Mouse (Mus musculus): ENCODE measurements around the gene Gm16181.

GRCm38 (mm10) chr17:35257378-35257777 is 36.7 kb downstream of the Gm16181 start:
- TF ChIP-seq CTCF (IDR thresholded peaks at IDR 0.05; ENCODE audit: control insufficient read depth, insufficient read depth, insufficient replicate concordance, low read depth, low read length) (no peak), POLR2A (IDR thresholded peaks at IDR 0.05; ENCODE audit: control insufficient read depth, low read depth, low read length) (no peak)

All from testis, adult 2 months (tissue).